Mouse (Mus musculus) lung, postnatal 36 days (tissue): ENCODE data around the gene Dennd2a.
"Not testable (repeated sequence)": the region's sequence is repeated elsewhere in the genome, so short reads cannot be mapped to it uniquely, and the experiment has no call there.

Source experiments
- DNase-seq: peaks from one replicate; pipeline ENCODE4 v3.0.0; 2022; ENCODE audit warnings: mixed read lengths

Gene Dennd2a

GRCm38 (mm10) chr6:39445801-39446572 is 111.7 kb downstream of the Dennd2a start:
- no peak for DNase-seq

- DNase-seq: no peak
These were observed 114.8 kb downstream of the Dennd2a start for GRCm38 (mm10) chr6:39442786-39443287.

- no peak for DNase-seq
These were observed 117.5 kb downstream of the Dennd2a start for GRCm38 (mm10) chr6:39440207-39440606.

- DNase-seq: not testable (repeated sequence)
These were observed 120.1 kb downstream of the Dennd2a start for GRCm38 (mm10) chr6:39437519-39437918.

GRCm38 (mm10) chr6:39435875-39436274 is 121.8 kb downstream of the Dennd2a start:
- DNase-seq: no peak

GRCm38 (mm10) chr6:39434886-39435492 is 122.7 kb downstream of the Dennd2a start:
- DNase-seq: no peak

GRCm38 (mm10) chr6:39434111-39434885 is 123.4 kb downstream of the Dennd2a start:
- no peak for DNase-seq

GRCm38 (mm10) chr6:39433701-39434100 is 124.0 kb downstream of the Dennd2a start:
- no peak for DNase-seq

GRCm38 (mm10) chr6:39433174-39433573 is 124.5 kb downstream of the Dennd2a start:
- DNase-seq: no peak

GRCm38 (mm10) chr6:39430722-39431121 is 126.9 kb downstream of the Dennd2a start:
- DNase-seq: no peak

GRCm38 (mm10) chr6:39429007-39429788 is 128.5 kb downstream of the Dennd2a start:
- DNase-seq: no peak

- DNase-seq: no peak
These were observed 130.2 kb downstream of the Dennd2a start for GRCm38 (mm10) chr6:39427276-39428003.

- no peak for DNase-seq
These were observed 130.9 kb downstream of the Dennd2a start for GRCm38 (mm10) chr6:39426725-39427124.

GRCm38 (mm10) chr6:39425181-39425580 is 132.5 kb downstream of the Dennd2a start:
- no peak for DNase-seq

- DNase-seq: no peak
These were observed 134.0 kb downstream of the Dennd2a start for GRCm38 (mm10) chr6:39423686-39424085.

GRCm38 (mm10) chr6:39423130-39423551 is 134.5 kb downstream of the Dennd2a start:
- no peak for DNase-seq

- no peak for DNase-seq
These were observed 136.8 kb downstream of the Dennd2a start for GRCm38 (mm10) chr6:39420867-39421266.

GRCm38 (mm10) chr6:39419851-39420721 is 137.6 kb downstream of the Dennd2a start, which contains the start of gene Mkrn1:
Gene Mkrn1 (minus strand): TSS chr6:39420462.
- peak; percentile 86 for DNase-seq

- peak; percentile 35 for DNase-seq
These were observed 138.2 kb downstream of the Dennd2a start for GRCm38 (mm10) chr6:39419386-39419850.

- peak; percentile 13 for DNase-seq
These were observed 141.0 kb downstream of the Dennd2a start for GRCm38 (mm10) chr6:39416654-39417053.
